Mouse (Mus musculus) thymus, adult 18-20 months (tissue): Measurements from ENCODE around the gene Cdhr3.
A peak's percentile ranks its signal among the peaks of the same experiment; 100 is the strongest.

Experiments
- DNase-seq, 2 experiments: peaks; one replicate each; pipeline ENCODE4 v3.0.0; 2022; ENCODE audit warnings: mixed read lengths in 2 of 2

Cdhr3 gene

GRCm38 (mm10) chr12:33000402-33000801 is 92.3 kb downstream of the Cdhr3 start:
- DNase-seq: no peak

- peak in 1 of 2 experiments; percentile 39 for DNase-seq
Measured at GRCm38 (mm10) chr12:32999778-33000177, 92.9 kb downstream of the Cdhr3 start.

GRCm38 (mm10) chr12:32998766-32999165 is 93.9 kb downstream of the Cdhr3 start:
- DNase-seq: peak in 1 of 2 experiments; percentile 2

GRCm38 (mm10) chr12:32995081-32995834 is 97.4 kb downstream of the Cdhr3 start:
- DNase-seq: no peak

GRCm38 (mm10) chr12:32994081-32994480 is 98.6 kb downstream of the Cdhr3 start:
- DNase-seq: no peak

GRCm38 (mm10) chr12:32989731-32990130 is 102.9 kb downstream of the Cdhr3 start:
- DNase-seq: no peak

- DNase-seq: no peak
Measured at GRCm38 (mm10) chr12:32986284-32986683, 106.4 kb downstream of the Cdhr3 start.
